Mouse (Mus musculus): Measurements from ENCODE around the gene Lcat. TPM values are rescaled to one million over a fixed set of nuclear protein-coding genes. Genes with fewer than 3 reads are reported as not detected.

Gene Lcat
- total RNA-seq, 2 experiments from 2014 or later, result 41.7 to 45.8 TPM

DNA sequence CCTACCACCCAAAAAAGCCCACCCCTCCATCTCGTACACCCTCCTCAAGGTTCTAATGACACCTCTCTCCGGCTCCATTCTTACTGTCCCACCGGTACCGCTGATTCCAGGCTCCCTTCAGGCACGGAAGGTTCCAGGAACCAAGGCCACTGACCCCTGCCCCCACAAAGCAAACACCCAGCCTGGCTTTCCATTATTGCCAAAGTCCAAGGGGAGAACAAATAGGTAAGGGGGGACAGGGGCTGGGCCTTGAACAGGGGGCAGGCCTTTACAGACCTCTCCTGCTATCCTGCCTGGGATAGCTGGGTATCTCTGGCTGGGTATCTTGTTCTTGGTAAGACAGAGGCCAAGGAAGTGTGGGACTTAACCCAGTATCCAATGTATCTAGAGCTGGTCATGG, 640 bp downstream of the Lcat start:
- no peak for DNase-seq

- no peak for DNase-seq
Measured at GRCm38 (mm10) chr8:105942026-105942425, 1.2 kb downstream of the Lcat start.

DNA sequence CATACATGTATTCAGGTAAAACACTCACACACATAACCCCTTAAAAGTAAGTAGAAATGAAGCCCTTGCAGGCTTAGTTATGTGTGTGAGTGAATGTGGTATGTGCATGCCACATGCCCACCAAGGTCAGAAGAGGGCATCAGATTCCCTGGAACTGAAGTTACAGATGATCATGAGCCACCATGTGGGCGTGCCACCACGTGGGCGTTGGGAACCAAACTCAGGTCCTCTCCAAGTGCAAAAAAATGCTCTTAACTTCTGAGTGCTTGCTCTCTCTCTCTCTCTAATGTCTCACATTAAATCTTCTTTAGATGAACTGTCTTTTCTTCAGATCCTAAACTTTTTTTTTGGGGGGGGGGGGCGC, 4.9 kb downstream of the Lcat start, which contains the start of gene Psmb10:
Psmb10 (minus strand) TSS at position 139 of the 364 bp plus-strand sequence.
- DNase-seq, result no peak

- peak; percentile 37 to 58 for DNase-seq
Measured at GRCm38 (mm10) chr8:105937496-105938305, 5.5 kb downstream of the Lcat start.

- DNase-seq, result peak; percentile 86 to 87
Measured at GRCm38 (mm10) chr8:105936866-105937475, 6.2 kb downstream of the Lcat start.

- DNase-seq, result no peak
Measured at GRCm38 (mm10) chr8:105935863-105936603, 7.1 kb downstream of the Lcat start.

DNA sequence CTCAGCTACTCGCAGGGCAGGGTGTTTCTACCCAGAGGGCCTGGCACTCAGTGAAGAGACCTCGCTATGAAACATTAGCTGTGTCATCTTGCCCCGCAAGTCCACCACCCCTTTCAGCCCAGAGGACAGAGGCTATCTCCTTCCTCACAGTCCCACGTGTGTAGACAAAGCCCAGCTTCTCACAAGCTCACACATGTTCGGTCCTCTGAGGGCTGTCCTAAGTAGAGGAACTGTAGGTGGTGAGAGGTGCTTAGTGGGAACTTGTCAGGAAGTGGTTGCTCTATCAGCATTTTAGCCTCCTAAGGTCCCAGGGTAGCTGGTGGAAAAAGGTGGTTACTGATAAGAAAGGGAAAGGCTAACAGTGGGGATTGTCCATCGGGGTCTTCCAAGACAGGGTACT, 8.1 kb downstream of the Lcat start:
- no peak for DNase-seq

DNA sequence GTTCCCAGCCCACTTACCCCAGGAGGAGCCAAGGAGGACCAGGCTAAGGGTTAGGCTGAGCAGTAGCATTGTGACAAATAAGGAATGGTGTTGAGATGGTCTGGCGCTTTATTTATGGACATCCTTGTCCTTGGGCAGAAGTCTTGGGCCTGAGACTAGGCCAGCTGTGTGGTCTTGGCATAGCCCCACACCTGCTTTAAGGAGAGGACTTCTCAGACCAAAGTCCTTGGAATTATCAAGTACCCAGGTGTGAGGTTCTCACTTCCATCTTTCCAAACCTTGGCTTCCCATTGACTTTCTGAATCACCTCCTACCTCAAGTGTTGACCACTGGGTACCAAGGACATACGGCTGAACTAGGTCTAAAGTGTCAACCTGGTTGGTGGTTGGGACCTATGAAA, 9.4 kb downstream of the Lcat start, which contains the start of gene Ctrl:
Ctrl (minus strand) TSS at position 101 of the 400 bp plus-strand sequence.
- no peak for DNase-seq

DNA sequence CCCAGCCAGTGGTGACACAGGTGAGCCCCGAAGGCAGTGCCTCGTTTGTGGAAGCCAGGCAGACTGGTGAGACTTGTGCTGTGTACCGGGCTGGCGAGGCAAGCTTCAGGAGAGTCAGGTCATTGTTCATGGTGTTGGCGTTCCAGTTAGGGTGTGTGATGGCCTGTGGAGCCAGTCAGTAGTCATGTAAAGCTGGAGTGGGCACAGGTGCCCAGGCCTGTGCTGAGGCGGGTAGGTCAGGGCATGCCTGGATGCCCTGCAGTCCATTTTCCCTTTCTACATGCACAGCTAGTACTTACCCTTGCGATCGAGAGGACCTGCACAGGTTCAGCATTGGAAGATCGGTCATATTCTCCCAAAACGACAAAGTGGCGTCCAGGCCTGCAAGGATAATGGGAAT, 10.7 kb downstream of the Lcat start:
- no peak for DNase-seq

DNA sequence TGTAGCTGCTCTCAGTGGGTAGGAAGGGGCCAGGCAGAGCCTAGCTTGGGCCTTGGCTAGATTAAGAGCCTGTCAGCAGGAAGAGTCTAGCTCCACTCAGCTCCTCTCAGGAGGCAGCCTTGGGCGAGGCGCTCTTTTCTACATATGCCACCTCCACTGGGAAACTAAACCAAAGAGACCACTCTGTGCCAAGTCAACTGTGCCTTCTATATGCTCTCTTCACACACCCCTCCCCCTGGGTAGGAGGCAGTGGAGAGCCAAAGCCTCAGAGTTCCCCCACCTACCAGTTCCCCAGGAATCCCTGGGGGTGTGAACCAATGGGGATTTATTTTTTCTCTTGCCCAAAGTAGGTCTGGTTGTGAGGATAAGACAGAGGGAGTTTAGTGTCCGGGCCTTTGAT, 11.9 kb downstream of the Lcat start:
- DNase-seq, result no peak

GRCm38 (mm10) chr8:105930602-105931001, 12.6 kb downstream of the Lcat start:
- peak; percentile 82 to 86 for DNase-seq

- DNase-seq, result no peak
Measured at GRCm38 (mm10) chr8:105925123-105925522, 18.1 kb downstream of the Lcat start.

DNA sequence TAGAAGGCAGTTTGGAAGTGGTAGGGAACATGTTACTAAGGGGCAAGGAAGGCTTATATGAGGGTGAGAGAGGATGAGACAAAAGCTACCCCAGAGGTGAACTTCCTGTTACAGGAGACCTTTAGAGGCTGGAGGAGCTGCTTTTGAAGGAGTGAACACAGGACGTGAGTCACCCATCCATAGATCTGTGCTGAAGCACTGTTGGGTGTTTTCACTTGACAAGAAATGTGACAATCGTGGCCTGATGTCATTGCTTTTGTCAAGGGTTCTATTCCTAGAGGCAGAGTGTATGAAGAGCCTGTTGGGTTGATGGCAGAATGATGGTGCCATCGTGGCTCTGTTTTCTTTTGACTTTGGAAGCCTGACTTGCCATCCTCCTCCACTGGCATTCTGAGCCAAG, 23.8 kb downstream of the Lcat start:
- no peak for DNase-seq

DNA sequence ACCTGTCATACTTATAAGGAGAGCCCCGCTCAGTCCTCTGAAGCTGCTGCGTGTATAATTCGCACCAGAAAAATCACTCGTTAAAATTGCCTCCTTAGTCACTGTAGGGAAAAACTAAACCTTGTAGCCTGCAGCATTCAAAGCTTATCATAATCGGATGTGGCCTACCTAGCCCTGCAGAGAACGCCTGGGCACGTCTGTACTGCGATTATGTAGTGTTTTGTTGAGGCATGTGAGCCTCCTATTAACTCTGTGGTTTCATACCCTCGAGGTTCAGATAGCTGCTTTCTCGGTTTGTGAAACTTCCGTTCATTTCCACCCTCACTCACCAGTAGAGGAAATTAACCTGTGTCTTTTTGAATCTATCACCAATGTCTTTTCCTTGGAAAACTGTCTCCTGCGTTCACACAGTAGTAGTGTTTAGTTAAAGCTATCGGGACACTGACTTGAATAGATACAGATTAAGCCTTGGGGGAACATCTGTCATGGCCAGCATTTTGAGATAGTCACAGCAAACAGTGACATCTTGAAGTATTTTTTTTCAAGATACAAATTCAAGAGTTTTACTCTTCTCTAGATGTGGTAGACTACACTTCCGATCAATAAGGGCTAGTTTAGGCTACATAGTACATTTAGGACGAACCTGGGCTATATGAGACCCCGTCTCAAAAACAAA, 42.1 kb downstream of the Lcat start:
- no peak for DNase-seq

DNA sequence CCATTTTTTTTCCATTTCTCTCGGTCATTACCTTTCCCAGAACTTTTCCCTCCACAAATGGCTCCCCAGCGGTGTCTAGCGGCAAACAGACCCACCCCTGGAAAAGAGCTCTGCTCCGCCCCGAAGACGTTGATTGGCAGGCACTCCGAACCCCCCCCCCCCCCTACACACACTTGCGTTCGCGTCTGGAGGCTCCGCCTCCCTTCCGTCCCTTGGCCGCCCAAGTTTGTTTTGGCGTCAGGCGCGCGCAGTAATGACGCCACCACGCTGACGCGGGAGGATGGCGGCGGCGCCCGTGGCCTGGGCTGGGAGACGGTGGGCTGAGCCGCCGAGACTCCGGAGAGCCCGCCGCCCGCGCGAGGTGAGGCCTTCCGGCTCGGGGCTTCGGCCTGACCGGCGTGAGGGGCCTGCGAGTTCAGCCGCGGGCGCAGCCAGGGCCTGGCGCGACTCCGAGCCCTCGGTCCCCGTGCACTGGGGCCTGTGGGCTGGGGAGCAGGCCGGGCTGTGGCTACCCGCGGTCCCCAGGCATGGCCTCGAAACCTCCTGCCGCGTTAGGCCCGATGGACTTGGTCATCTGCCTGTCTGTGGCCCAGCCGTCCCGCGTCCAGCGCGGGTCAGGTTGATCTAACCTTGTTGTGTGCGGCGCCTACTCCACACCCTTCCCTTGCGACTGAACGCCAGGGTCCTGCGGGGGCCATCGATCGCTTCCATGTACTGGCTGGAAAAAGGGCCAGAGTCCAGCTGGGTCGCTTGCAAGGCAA, 42.8 kb downstream of the Lcat start, which contains the start of gene Pskh1:
Pskh1 (plus strand) TSS at position 262 of the 761 bp plus-strand sequence.
- peak; percentile 92 to 95 for DNase-seq

DNA sequence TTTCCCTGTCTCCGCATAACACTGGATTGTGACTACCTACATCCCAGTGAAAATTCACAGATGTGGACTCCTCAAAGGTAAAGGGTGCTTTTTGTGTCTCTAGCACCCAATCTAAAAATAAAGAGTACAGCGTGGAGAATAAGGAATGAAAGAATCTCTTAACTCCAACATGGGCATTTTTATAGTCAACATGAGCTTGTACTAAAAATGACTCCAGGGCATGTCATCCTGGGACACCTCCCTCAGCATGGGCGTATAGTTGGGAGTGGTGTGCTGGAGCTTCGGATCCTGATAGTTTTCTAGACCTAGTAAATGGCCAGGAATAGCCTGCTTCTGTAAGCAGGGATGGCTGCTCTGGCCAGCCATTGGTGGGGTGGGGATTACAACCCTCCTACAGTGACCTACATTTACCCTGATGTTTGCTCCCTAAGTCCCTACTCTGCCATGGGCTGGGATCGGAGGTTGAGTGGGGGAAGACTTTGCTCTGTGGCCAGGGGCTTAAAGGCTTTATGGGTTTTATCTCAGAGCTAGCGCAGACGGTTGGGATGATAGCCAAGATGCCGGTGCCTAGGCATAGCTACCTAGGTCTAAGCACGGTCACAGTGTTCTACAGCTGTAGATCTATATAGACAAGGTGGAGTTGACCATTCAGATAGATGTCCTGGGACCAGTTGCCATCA, 45.2 kb downstream of the Lcat start:
- DNase-seq, result no peak

DNA sequence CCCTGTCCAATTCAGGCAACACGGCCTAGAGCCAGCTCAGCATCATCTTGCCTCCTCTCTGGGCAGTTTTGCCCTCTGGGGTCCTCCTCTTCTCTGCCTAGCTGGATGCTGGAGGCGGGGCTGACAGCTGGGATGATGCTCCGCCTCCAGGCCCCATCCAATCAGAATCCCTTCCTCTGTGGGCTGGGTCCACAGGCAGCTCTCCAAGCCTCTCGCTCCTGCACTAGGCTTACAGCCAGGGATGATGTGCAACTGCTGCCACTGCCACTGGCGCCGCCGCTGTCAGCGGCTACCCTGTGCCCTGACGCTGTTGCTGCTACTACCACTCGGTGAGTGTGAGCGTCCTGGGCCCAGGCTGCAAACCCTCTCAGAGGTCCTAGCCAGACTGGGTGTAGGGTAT, 49.8 kb downstream of the Lcat start, which contains the start of gene Nrn1l:
Nrn1l (plus strand) TSS at position 229 of the 400 bp plus-strand sequence.
- DNase-seq, result peak; percentile 69 to 76

- no peak for DNase-seq
Measured at GRCm38 (mm10) chr8:105892432-105892831, 50.8 kb downstream of the Lcat start.

- peak; percentile 70 to 72 for DNase-seq
Measured at GRCm38 (mm10) chr8:105890870-105891269, 52.3 kb downstream of the Lcat start.

GRCm38 (mm10) chr8:105889756-105890465, 53.3 kb downstream of the Lcat start:
- DNase-seq, result no peak

Data from layer of hippocampus, postnatal 36 days (tissue).